Mouse (Mus musculus) G1E (cell line): ENCODE results near the gene Zbtb8a.

ENCODE experiments used
- CTCF ChIP-seq: IDR thresholded peaks from 2 replicates; pipeline ENCODE4 v1.5.1; 2012; ENCODE audit warnings: low read depth, low read length, inconsistent platforms, mixed read lengths
- GATA1 ChIP-seq: IDR thresholded peaks from 2 replicates; pipeline ENCODE4 v1.6.1; 2012; ENCODE audit warnings: borderline replicate concordance, low read length, inconsistent platforms, mixed read lengths
- GATA2 ChIP-seq: IDR thresholded peaks from 2 replicates; pipeline ENCODE4 v1.6.1; 2012; ENCODE audit warnings: low read depth, low read length, inconsistent platforms, borderline replicate concordance
- TAL1 ChIP-seq: conservative IDR thresholded peaks from 2 replicates; pipeline ENCODE4 v1.6.1; 2012; ENCODE audit warnings: low read depth, low read length, inconsistent platforms, mixed read lengths

DNA sequence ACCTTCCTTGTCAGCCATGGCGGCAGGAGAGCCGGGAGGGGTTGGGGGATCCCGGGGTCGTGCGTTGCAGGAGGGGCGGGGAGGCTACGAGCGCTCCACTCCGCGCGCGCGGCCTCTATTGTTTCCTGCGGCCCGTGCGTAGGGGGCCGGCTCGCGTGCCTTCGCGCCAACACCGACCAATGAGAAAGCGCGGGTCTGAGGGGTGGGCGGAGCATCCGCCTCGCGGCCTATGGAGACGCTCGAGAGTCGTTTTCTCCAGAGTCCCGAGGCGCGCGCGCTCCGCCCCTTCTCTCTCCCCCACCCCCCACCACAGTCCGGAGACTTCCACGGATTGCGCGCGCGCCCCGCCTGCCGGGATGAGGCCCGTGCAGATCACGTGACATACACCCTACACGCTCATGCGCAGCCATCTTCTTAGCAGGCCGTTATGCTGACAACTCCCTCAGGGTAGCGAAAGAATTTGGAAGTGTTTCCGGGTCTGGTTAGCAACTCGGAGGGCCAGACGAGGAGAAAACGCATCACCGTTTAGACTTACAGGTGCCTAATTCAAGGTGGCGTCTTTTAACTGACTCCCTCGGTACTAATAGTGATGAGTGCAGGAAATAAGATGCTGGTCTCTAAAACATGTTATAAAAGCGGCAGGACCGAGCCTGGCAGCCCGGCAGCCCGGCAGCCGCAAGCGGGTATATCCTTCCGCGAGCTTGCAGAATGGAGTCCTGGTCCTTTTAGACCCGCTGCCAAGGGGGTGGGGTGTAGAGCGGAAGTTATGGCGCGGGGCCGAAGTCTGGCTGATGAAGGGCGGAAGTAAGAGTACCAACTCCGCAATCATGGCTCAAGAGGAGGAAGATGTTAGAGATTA lies 42.5 kb downstream of the Zbtb8a start, which contains the start of the genes Rbbp4 and Zbtb8os:
- TF ChIP-seq CTCF (no peak), GATA1 (no peak), GATA2 (no peak), TAL1 (no peak)
